Mouse (Mus musculus) ES-Bruce4 (cell line): ENCODE measurements around the gene Pin1. TPM values are rescaled to one million over a fixed set of nuclear protein-coding genes. Genes with fewer than 3 reads are reported as not detected.
"Not testable (repeated sequence)": the region's sequence is repeated elsewhere in the genome, so short reads cannot be mapped to it uniquely, and the experiment has no call there.

Experiments used
- H3K27ac ChIP-seq: 2 replicates; pipeline ENCODE4 v1.5.1; 2012; ENCODE audit warnings: low read length, inconsistent platforms; ENCODE audit not compliant: insufficient read depth
- H3K27me3 ChIP-seq: 2 replicates; pipeline ENCODE4 v1.6.1; 2012; ENCODE audit warnings: mild to moderate bottlenecking, low read length, inconsistent platforms; ENCODE audit not compliant: control insufficient read depth, poor library complexity, insufficient read depth, severe bottlenecking
- H3K36me3 ChIP-seq: 2 replicates; pipeline ENCODE4 v1.6.1; 2012; ENCODE audit warnings: inconsistent platforms, mild to moderate bottlenecking, low read length, moderate library complexity; ENCODE audit not compliant: control insufficient read depth, poor library complexity, insufficient read depth, severe bottlenecking
- H3K4me1 ChIP-seq: one replicate; pipeline ENCODE4 v1.8.1; 2011; ENCODE audit warnings: low read length; ENCODE audit not compliant: control insufficient read depth, insufficient read depth
- H3K4me3 ChIP-seq: 2 replicates; pipeline ENCODE4 v1.5.1; 2011; ENCODE audit warnings: low read depth, mild to moderate bottlenecking, low read length
- H3K9ac ChIP-seq: 2 replicates; pipeline ENCODE4 v1.6.1; 2012; ENCODE audit warnings: low read depth, mild to moderate bottlenecking, inconsistent platforms; ENCODE audit not compliant: poor library complexity, severe bottlenecking
- H3K9me3 ChIP-seq: replicated peaks from 2 replicates; pipeline ENCODE4 v1.6.1; 2012; ENCODE audit warnings: mild to moderate bottlenecking, low read length, inconsistent platforms; ENCODE audit not compliant: control insufficient read depth, poor library complexity, insufficient read depth, severe bottlenecking
- CTCF ChIP-seq: IDR thresholded peaks from one replicate; pipeline ENCODE4 v1.8.1; 2011; ENCODE audit warnings: low read depth, low read length
- EP300 ChIP-seq: IDR thresholded peaks from 2 replicates; pipeline ENCODE4 v1.6.1; 2011; ENCODE audit warnings: low read depth, low read length; ENCODE audit not compliant: insufficient read depth
- POLR2A ChIP-seq: IDR thresholded peaks from one replicate; pipeline ENCODE4 v1.8.1; 2011; ENCODE audit warnings: low read length; ENCODE audit not compliant: insufficient read depth
- polyA plus RNA-seq: library from polyadenylated mRNA; stranded (reverse); fragments of >200 nt; gene quantifications from 2 replicates; pipeline ENCODE4 v1.2.4, GENCODE M21; 2011; ENCODE audit warnings: low read depth; ENCODE audit not compliant: missing spikeins, insufficient read depth, insufficient read length

Gene Pin1
- polyA plus RNA-seq, 1 experiment, result 17.6 TPM

- no peaks in the 10 kb centered on the region for H3K36me3 ChIP-seq
- no peak overlapping the region for H3K4me3 ChIP-seq
- H3K27ac ChIP-seq, result no peak overlapping the region
- no peak overlapping the region for H3K9ac ChIP-seq
- H3K9me3 ChIP-seq, result no peaks in the 10 kb centered on the region
- no peak for TF ChIP-seq POLR2A
- no peak for TF ChIP-seq CTCF
- no peak for TF ChIP-seq EP300
- no peaks in the 10 kb centered on the region for H3K27me3 ChIP-seq
- H3K4me1 ChIP-seq, result no peaks in the 10 kb centered on the region
Observed at GRCm38 (mm10) chr9:20616685-20617084, 35.2 kb upstream of the Pin1 start.

- H3K36me3 ChIP-seq, result no peaks in the 10 kb centered on the region
- no peak for TF ChIP-seq POLR2A
- no peaks in the 10 kb centered on the region for H3K9me3 ChIP-seq
- H3K4me3 ChIP-seq, result no peak overlapping the region
- H3K9ac ChIP-seq, result no peak overlapping the region
- peaks cover 2% of the 10 kb centered on the region for H3K4me1 ChIP-seq
- H3K27ac ChIP-seq, result no peak overlapping the region
- no peaks in the 10 kb centered on the region for H3K27me3 ChIP-seq
Observed at GRCm38 (mm10) chr9:20631332-20631731, 20.6 kb upstream of the Pin1 start.

- not testable (repeated sequence) for H3K9ac ChIP-seq, H3K27ac ChIP-seq, H3K27me3 ChIP-seq, H3K9me3 ChIP-seq, H3K4me3 ChIP-seq, H3K4me1 ChIP-seq, H3K36me3 ChIP-seq
Observed at GRCm38 (mm10) chr9:20635676-20636075, 16.2 kb upstream of the Pin1 start.

- peaks cover 5% of the 10 kb centered on the region for H3K4me1 ChIP-seq
- H3K27me3 ChIP-seq, result no peaks in the 10 kb centered on the region
- H3K9me3 ChIP-seq, result no peaks in the 10 kb centered on the region
- H3K4me3 ChIP-seq, result no peak overlapping the region
- peak overlapping the region; percentile 12; the same call in 1 of the 2 replicates for H3K27ac ChIP-seq
- H3K36me3 ChIP-seq, result no peaks in the 10 kb centered on the region
- H3K9ac ChIP-seq, result no peak overlapping the region
- TF ChIP-seq CTCF (no peak), EP300 (peak; percentile 72; the same call in 1 of the 2 replicates)
Observed at GRCm38 (mm10) chr9:20636256-20636655, 15.6 kb upstream of the Pin1 start.

GRCm38 (mm10) chr9:20636790-20637189 lies 15.1 kb upstream of the Pin1 start:
- Histone ChIP-seq H3K36me3 (no peaks in the 10 kb centered on the region), H3K4me3 (no peak overlapping the region), H3K27me3 (no peaks in the 10 kb centered on the region), H3K9ac (no peak overlapping the region), H3K27ac (no peak overlapping the region; the same call in 1 of the 2 replicates), H3K4me1 (peaks cover 5% of the 10 kb centered on the region), H3K9me3 (no peaks in the 10 kb centered on the region)
- TF ChIP-seq CTCF, result no peak
- TF ChIP-seq EP300, result no peak
- no peak for TF ChIP-seq POLR2A

- H3K9ac ChIP-seq, result 0 out of 2 replicates have a peak overlapping the region, but pooled peaks have one; percentile 24
- peak overlapping the region; percentile 22 for H3K4me3 ChIP-seq
- peaks cover 5% of the 10 kb centered on the region for H3K4me1 ChIP-seq
- no peaks in the 10 kb centered on the region for H3K9me3 ChIP-seq
- H3K27me3 ChIP-seq, result no peaks in the 10 kb centered on the region
- no peaks in the 10 kb centered on the region for H3K36me3 ChIP-seq
- TF ChIP-seq CTCF (no peak), POLR2A (no peak)
- H3K27ac ChIP-seq, result no peak overlapping the region
Observed at GRCm38 (mm10) chr9:20638552-20638951, 13.3 kb upstream of the Pin1 start.
